Mouse (Mus musculus) MEL-GATA-1-ER (cell line): ENCODE data around the gene Myo7a.

Source experiments
- DNase-seq: peaks from one replicate; pipeline ENCODE4 v3.0.0-alpha.2; 2012; ENCODE audit warnings: low read depth; ENCODE audit errors: extremely low read depth

Gene Myo7a

GRCm38 (mm10) chr7:98119179-98119960, at the start of gene Myo7a:
Gene Myo7a (minus strand): TSS chr7:98119524.
- DNase-seq: no peak

- no peak for DNase-seq
Observed at GRCm38 (mm10) chr7:98164999-98165528, 45.7 kb upstream of the Myo7a start.

- DNase-seq: no peak
Observed at GRCm38 (mm10) chr7:98164382-98164998, 45.2 kb upstream of the Myo7a start.

- no peak for DNase-seq
Observed at GRCm38 (mm10) chr7:98163700-98164099, 44.4 kb upstream of the Myo7a start.

- no peak for DNase-seq
Observed at GRCm38 (mm10) chr7:98162239-98162638, 42.9 kb upstream of the Myo7a start.

- no peak for DNase-seq
Observed at GRCm38 (mm10) chr7:98160041-98160740, 40.9 kb upstream of the Myo7a start.

GRCm38 (mm10) chr7:98158481-98158880, 39.2 kb upstream of the Myo7a start:
- DNase-seq: no peak

GRCm38 (mm10) chr7:98157636-98158332, 38.5 kb upstream of the Myo7a start:
- DNase-seq: no peak

GRCm38 (mm10) chr7:98156280-98156665, 36.9 kb upstream of the Myo7a start:
- DNase-seq: no peak

GRCm38 (mm10) chr7:98155546-98156279, 36.4 kb upstream of the Myo7a start:
- peak; percentile 80 for DNase-seq

GRCm38 (mm10) chr7:98153892-98154291, 34.6 kb upstream of the Myo7a start:
- no peak for DNase-seq

GRCm38 (mm10) chr7:98153345-98153744, 34.0 kb upstream of the Myo7a start:
- DNase-seq: no peak

GRCm38 (mm10) chr7:98152400-98152799, 33.1 kb upstream of the Myo7a start:
- no peak for DNase-seq

- DNase-seq: no peak
Observed at GRCm38 (mm10) chr7:98150525-98150924, 31.2 kb upstream of the Myo7a start.

GRCm38 (mm10) chr7:98149802-98150201, 30.5 kb upstream of the Myo7a start:
- no peak for DNase-seq

GRCm38 (mm10) chr7:98148721-98149407, 29.5 kb upstream of the Myo7a start:
- no peak for DNase-seq

- no peak for DNase-seq
Observed at GRCm38 (mm10) chr7:98147766-98148165, 28.4 kb upstream of the Myo7a start.

- DNase-seq: no peak
Observed at GRCm38 (mm10) chr7:98146447-98146845, 27.1 kb upstream of the Myo7a start.

- DNase-seq: no peak
Observed at GRCm38 (mm10) chr7:98145842-98146446, 26.6 kb upstream of the Myo7a start.

- DNase-seq: no peak
Observed at GRCm38 (mm10) chr7:98145402-98145801, 26.1 kb upstream of the Myo7a start, which contains the start of gene Omp. Gene Omp (minus strand): TSS chr7:98145502.
